Mouse (Mus musculus) urinary bladder, postnatal 36 days (tissue): ENCODE data around the gene Fam136a.
"Not testable (repeated sequence)": the region's sequence is repeated elsewhere in the genome, so short reads cannot be mapped to it uniquely, and the experiment has no call there.

Experiments
- DNase-seq, 2 experiments: peaks; one replicate each; pipeline ENCODE4 v3.0.0; 2022; ENCODE audit warnings: low spot score in 2 of 2, mixed read lengths in 1 of 2

Gene Fam136a

GRCm38 (mm10) chr6:86365371-86366124 is at the start of gene Fam136a:
Gene Fam136a, plus strand, starts transcription at chr6:86365646.
- DNase-seq: peak; percentile 93 to 96

- DNase-seq: no peak
These were observed 48.4 kb upstream of the Fam136a start for GRCm38 (mm10) chr6:86317066-86317465.

- DNase-seq: peak; percentile 48 to 55
These were observed 46.6 kb upstream of the Fam136a start for GRCm38 (mm10) chr6:86318855-86319254.

GRCm38 (mm10) chr6:86322031-86322563 is 43.3 kb upstream of the Fam136a start:
- DNase-seq: no peak

- no peak for DNase-seq
These were observed 42.5 kb upstream of the Fam136a start for GRCm38 (mm10) chr6:86322991-86323390.

GRCm38 (mm10) chr6:86324400-86324799 is 41.0 kb upstream of the Fam136a start:
- DNase-seq: no peak

GRCm38 (mm10) chr6:86325646-86326045 is 39.8 kb upstream of the Fam136a start:
- no peak for DNase-seq

GRCm38 (mm10) chr6:86326866-86327265 is 38.6 kb upstream of the Fam136a start:
- no peak for DNase-seq

- no peak for DNase-seq
These were observed 37.1 kb upstream of the Fam136a start for GRCm38 (mm10) chr6:86328369-86328768.

- no peak for DNase-seq
These were observed 35.5 kb upstream of the Fam136a start for GRCm38 (mm10) chr6:86329943-86330342.

GRCm38 (mm10) chr6:86335121-86335849 is 30.2 kb upstream of the Fam136a start:
- DNase-seq: no peak

GRCm38 (mm10) chr6:86335860-86336259 is 29.6 kb upstream of the Fam136a start:
- no peak for DNase-seq

- not testable (repeated sequence) for DNase-seq
These were observed 29.1 kb upstream of the Fam136a start for GRCm38 (mm10) chr6:86336340-86336739.

GRCm38 (mm10) chr6:86343656-86344055 is 21.8 kb upstream of the Fam136a start:
- DNase-seq: no peak

GRCm38 (mm10) chr6:86346063-86346462 is 19.4 kb upstream of the Fam136a start:
- no peak for DNase-seq

GRCm38 (mm10) chr6:86349257-86349656 is 16.2 kb upstream of the Fam136a start:
- DNase-seq: no peak

GRCm38 (mm10) chr6:86354948-86355347 is 10.5 kb upstream of the Fam136a start:
- no peak for DNase-seq

- no peak for DNase-seq
These were observed 8.5 kb upstream of the Fam136a start for GRCm38 (mm10) chr6:86356956-86357355.

GRCm38 (mm10) chr6:86360691-86361090 is 4.8 kb upstream of the Fam136a start:
- DNase-seq: no peak

- DNase-seq: no peak
These were observed 4.1 kb upstream of the Fam136a start for GRCm38 (mm10) chr6:86361373-86361772.

GRCm38 (mm10) chr6:86364442-86365141 is 854 bp upstream of the Fam136a start:
- peak; percentile 61 to 75 for DNase-seq
